Mouse (Mus musculus): Measurements from ENCODE around the gene Cacnb3. TPM values are rescaled to one million over a fixed set of nuclear protein-coding genes. Genes with fewer than 3 reads are reported as not detected.
A peak's percentile ranks its signal among the peaks of the same experiment; 100 is the strongest.

The Cacnb3 gene
- total and polyA plus RNA-seq, 2 experiments from 2014 or later, result 5.7 to 19.4 TPM

DNA sequence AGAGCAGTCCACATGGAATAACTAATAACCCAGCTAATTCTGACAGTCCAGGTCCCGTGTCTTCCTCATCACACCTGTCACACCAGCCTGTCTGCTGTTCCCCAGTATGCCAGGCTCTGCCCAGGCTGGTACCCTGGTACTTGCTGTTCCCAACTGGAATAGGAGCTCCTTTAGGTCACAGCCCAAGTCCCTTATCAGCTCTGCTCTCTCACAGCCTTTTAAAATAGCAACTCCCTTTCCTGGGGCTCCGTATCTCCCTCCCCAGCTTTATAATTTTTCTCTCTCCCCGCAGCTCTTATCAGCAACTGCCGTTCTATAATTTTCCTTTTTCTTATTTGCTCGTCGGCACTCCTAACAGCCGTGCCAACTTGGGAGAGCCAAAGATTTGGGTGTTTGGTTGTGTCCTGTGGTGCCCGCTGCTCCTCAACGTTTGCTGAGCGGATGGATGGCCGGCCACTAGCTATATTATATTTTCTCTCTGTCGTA is 24.5 kb upstream of the Cacnb3 start:
- Histone ChIP-seq H3K27ac (ENCODE audit: low read depth) (peak overlapping the region; percentile 97), H3K4me1 (ENCODE audit: control insufficient read depth, insufficient read depth) (peaks cover 41% of the 10 kb centered on the region), H3K4me2 (ENCODE audit: low read depth, low read length) (peak overlapping the region; percentile 86), H3K27me3 (ENCODE audit: control insufficient read depth, insufficient read depth, low read length) (no peaks in the 10 kb centered on the region), H3K36me3 (replicated peaks; ENCODE audit: control insufficient read depth, insufficient read depth, low read length) (peaks cover 14% of the 10 kb centered on the region), H3K9ac (replicated peaks; ENCODE audit: low read depth, low read length) (peak overlapping the region; percentile 89), H3K4me3 (ENCODE audit: low read depth, low read length) (peak overlapping the region; percentile 78), H3K9me3 (replicated peaks; ENCODE audit: control insufficient read depth, low read length) (no peaks in the 10 kb centered on the region)
- 12% methylated on average over 12 of the region's 12 CpGs for WGBS
- TF ChIP-seq CTCF (IDR thresholded peaks at IDR 0.05; ENCODE audit: low read depth) (no peak), EP300 (IDR thresholded peaks at IDR 0.05; ENCODE audit: low read depth) (peak; percentile 79)
- DNase-seq (ENCODE audit: low spot score), result peak; percentile 89
- ATAC-seq (ENCODE audit: insufficient read depth, low read depth), result peak; percentile 10; the same call in 1 of the 2 replicates

GRCm38 (mm10) chr15:98606739-98607138 is 23.9 kb upstream of the Cacnb3 start:
- peak overlapping the region; percentile 97 for H3K27ac ChIP-seq (ENCODE audit: low read depth)
- ATAC-seq (ENCODE audit: insufficient read depth, low read depth) (no peak), DNase-seq (ENCODE audit: low spot score) (no peak)
- TF ChIP-seq CTCF (IDR thresholded peaks at IDR 0.05; ENCODE audit: low read depth) (no peak), EP300 (IDR thresholded peaks at IDR 0.05; ENCODE audit: low read depth) (no peak)
- no peaks in the 10 kb centered on the region for H3K9me3 ChIP-seq (replicated peaks; ENCODE audit: control insufficient read depth, low read length)
- H3K36me3 ChIP-seq (replicated peaks; ENCODE audit: control insufficient read depth, insufficient read depth, low read length), result peaks cover 14% of the 10 kb centered on the region
- WGBS, result 24% methylated on average over 9 of the region's 9 CpGs
- H3K4me3 ChIP-seq (ENCODE audit: low read depth, low read length), result peak overlapping the region; percentile 78
- peaks cover 37% of the 10 kb centered on the region for H3K4me1 ChIP-seq (ENCODE audit: control insufficient read depth, insufficient read depth)
- no peaks in the 10 kb centered on the region for H3K27me3 ChIP-seq (ENCODE audit: control insufficient read depth, insufficient read depth, low read length)
- H3K4me2 ChIP-seq (ENCODE audit: low read depth, low read length), result peak overlapping the region; percentile 86
- H3K9ac ChIP-seq (replicated peaks; ENCODE audit: low read depth, low read length), result peak overlapping the region; percentile 89

DNA sequence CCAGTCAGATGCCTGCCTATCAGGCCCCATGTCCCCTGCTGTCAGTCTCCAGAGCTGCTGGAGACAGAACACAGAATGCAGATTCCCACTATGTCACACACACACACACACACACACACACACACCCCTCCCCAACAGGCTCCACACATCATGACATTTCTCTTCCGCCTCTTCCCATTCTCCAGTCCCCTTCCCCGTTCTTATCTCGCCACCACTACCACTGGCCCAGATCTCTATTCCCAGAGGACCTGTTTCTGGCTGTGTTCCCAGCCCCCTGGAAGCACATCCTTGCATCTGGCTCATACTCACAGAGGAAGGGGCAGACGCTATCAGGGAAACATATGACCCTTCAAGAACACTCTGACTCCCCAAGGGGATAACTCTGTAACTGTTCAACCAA is 23.1 kb upstream of the Cacnb3 start:
- peak; percentile 98 for DNase-seq (ENCODE audit: low spot score)
- peak; percentile 81 for ATAC-seq (ENCODE audit: insufficient read depth, low read depth)
- peaks cover 14% of the 10 kb centered on the region for H3K36me3 ChIP-seq (replicated peaks; ENCODE audit: control insufficient read depth, insufficient read depth, low read length)
- H3K9me3 ChIP-seq (replicated peaks; ENCODE audit: control insufficient read depth, low read length), result no peaks in the 10 kb centered on the region
- H3K4me2 ChIP-seq (ENCODE audit: low read depth, low read length), result peak overlapping the region; percentile 86
- 2% methylated on average over 4 of the region's 4 CpGs for WGBS
- TF ChIP-seq EP300 (IDR thresholded peaks at IDR 0.05; ENCODE audit: low read depth), result peak; percentile 96
- 0 out of 2 replicates have a peak, but pooled peaks have one; percentile 3 for TF ChIP-seq CTCF (IDR thresholded peaks at IDR 0.05; ENCODE audit: low read depth)
- H3K9ac ChIP-seq (replicated peaks; ENCODE audit: low read depth, low read length), result peak overlapping the region; percentile 89
- H3K4me1 ChIP-seq (ENCODE audit: control insufficient read depth, insufficient read depth), result peaks cover 37% of the 10 kb centered on the region
- peak overlapping the region; percentile 97 for H3K27ac ChIP-seq (ENCODE audit: low read depth)
- no peaks in the 10 kb centered on the region for H3K27me3 ChIP-seq (ENCODE audit: control insufficient read depth, insufficient read depth, low read length)
- peak overlapping the region; percentile 78 for H3K4me3 ChIP-seq (ENCODE audit: low read depth, low read length)

GRCm38 (mm10) chr15:98608058-98608783 is 22.4 kb upstream of the Cacnb3 start:
- DNase-seq (ENCODE audit: low spot score), result no peak
- Histone ChIP-seq H3K9me3 (replicated peaks; ENCODE audit: control insufficient read depth, low read length) (no peaks in the 10 kb centered on the region), H3K27ac (ENCODE audit: low read depth) (peak overlapping the region; percentile 97), H3K4me1 (ENCODE audit: control insufficient read depth, insufficient read depth) (peaks cover 33% of the 10 kb centered on the region), H3K36me3 (replicated peaks; ENCODE audit: control insufficient read depth, insufficient read depth, low read length) (peaks cover 13% of the 10 kb centered on the region), H3K9ac (replicated peaks; ENCODE audit: low read depth, low read length) (peak overlapping the region; percentile 89), H3K4me3 (ENCODE audit: low read depth, low read length) (peak overlapping the region; percentile 78), H3K4me2 (ENCODE audit: low read depth, low read length) (peak overlapping the region; percentile 86), H3K27me3 (ENCODE audit: control insufficient read depth, insufficient read depth, low read length) (no peaks in the 10 kb centered on the region)
- ATAC-seq (ENCODE audit: insufficient read depth, low read depth), result peak; percentile 1; the same call in 1 of the 2 replicates
- TF ChIP-seq CTCF (IDR thresholded peaks at IDR 0.05; ENCODE audit: low read depth), result no peak
- no peak for TF ChIP-seq EP300 (IDR thresholded peaks at IDR 0.05; ENCODE audit: low read depth)
- WGBS, result 5% methylated on average over 10 of the region's 10 CpGs

DNA sequence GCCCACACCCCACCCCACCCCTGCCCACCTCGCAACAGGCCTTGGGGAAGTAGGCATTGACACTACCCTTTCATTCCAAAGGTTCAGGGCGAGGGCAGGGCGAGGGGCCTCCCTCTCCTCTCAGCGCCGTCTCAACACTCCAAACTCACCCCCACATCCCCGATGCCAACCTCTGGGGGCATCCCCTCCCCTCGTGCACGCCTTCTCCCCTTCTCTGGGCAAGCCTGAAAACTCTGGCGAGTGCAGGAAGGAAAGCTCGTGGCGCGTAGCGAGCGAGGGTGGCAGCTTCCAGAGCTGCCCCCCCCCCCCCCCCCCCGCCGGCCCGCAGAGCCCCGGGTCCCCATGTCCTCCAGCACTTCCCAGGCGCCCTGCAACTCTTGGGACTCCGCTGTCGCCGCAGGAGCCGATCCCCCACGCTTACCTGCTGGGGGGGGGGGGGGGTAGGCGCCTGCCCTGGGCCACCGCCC is 21.8 kb upstream of the Cacnb3 start:
- Histone ChIP-seq H3K36me3 (replicated peaks; ENCODE audit: control insufficient read depth, insufficient read depth, low read length) (peaks cover 7% of the 10 kb centered on the region), H3K27me3 (ENCODE audit: control insufficient read depth, insufficient read depth, low read length) (no peaks in the 10 kb centered on the region), H3K4me3 (ENCODE audit: low read depth, low read length) (peak overlapping the region; percentile 78), H3K4me1 (ENCODE audit: control insufficient read depth, insufficient read depth) (peaks cover 27% of the 10 kb centered on the region), H3K9me3 (replicated peaks; ENCODE audit: control insufficient read depth, low read length) (no peaks in the 10 kb centered on the region), H3K27ac (ENCODE audit: low read depth) (peak overlapping the region; percentile 97), H3K9ac (replicated peaks; ENCODE audit: low read depth, low read length) (peak overlapping the region; percentile 89), H3K4me2 (ENCODE audit: low read depth, low read length) (peak overlapping the region; percentile 86)
- TF ChIP-seq EP300 (IDR thresholded peaks at IDR 0.05; ENCODE audit: low read depth), result no peak
- no peak for TF ChIP-seq CTCF (IDR thresholded peaks at IDR 0.05; ENCODE audit: low read depth)
- DNase-seq (ENCODE audit: low spot score) (no peak), ATAC-seq (ENCODE audit: insufficient read depth, low read depth) (peak; percentile 3; the same call in 1 of the 2 replicates)
- WGBS, result 0% methylated on average over 14 of the region's 26 CpGs

All from heart, postnatal 0 days (tissue).